Mouse (Mus musculus) embryonic facial prominence, embryonic 12.5 days (tissue): Measurements from ENCODE around the gene Sf3a2. TPM values are rescaled to one million over a fixed set of nuclear protein-coding genes. Genes with fewer than 3 reads are reported as not detected.

ENCODE experiments used
- ATAC-seq: fragments of 200-750 bp; cut with Nextera tagmentation; 2 replicates; pipeline ENCODE4 v1.8.0; 2017; ENCODE audit not compliant: insufficient number of reproducible peaks, insufficient read depth, low FRiP score, low TSS enrichment
- H3K27ac ChIP-seq: fragments of 300-500 bp; sonication (generic); 2 replicates; pipeline ENCODE4 v1.5.1; 2016; ENCODE audit warnings: mild to moderate bottlenecking
- H3K27me3 ChIP-seq: fragments of 300-500 bp; sonication (generic); 2 replicates; pipeline ENCODE4 v1.6.1; 2016; ENCODE audit warnings: mild to moderate bottlenecking, moderate library complexity
- H3K36me3 ChIP-seq: fragments of 300-500 bp; sonication (generic); 2 replicates; pipeline ENCODE4 v1.6.1; 2016; ENCODE audit warnings: mild to moderate bottlenecking
- H3K4me1 ChIP-seq: fragments of 300-500 bp; sonication (generic); 2 replicates; pipeline ENCODE4 v1.6.1; 2016
- H3K4me2 ChIP-seq: fragments of 300-500 bp; sonication (generic); replicated peaks from 2 replicates; pipeline ENCODE4 v1.6.1; 2016; ENCODE audit warnings: mild to moderate bottlenecking, moderate library complexity
- H3K4me3 ChIP-seq: fragments of 300-500 bp; sonication (generic); 2 replicates; pipeline ENCODE4 v1.5.1; 2016; ENCODE audit warnings: mild to moderate bottlenecking
- H3K9ac ChIP-seq: fragments of 300-500 bp; sonication (generic); 2 replicates; pipeline ENCODE4 v1.6.1; 2016; ENCODE audit warnings: mild to moderate bottlenecking, moderate library complexity
- H3K9me3 ChIP-seq: fragments of 300-500 bp; sonication (generic); 2 replicates; pipeline ENCODE4 v1.6.1; 2016; ENCODE audit warnings: mild to moderate bottlenecking, moderate library complexity
- WGBS: fragments of 180-500 bp; shearing (Covaris S2); methylation state at CpG from one replicate; pipeline ENCODE4 v1.1.7; 2016; 5-methylcytosine and 5-hydroxymethylcytosine counted together
- polyA plus RNA-seq: library from polyadenylated mRNA; unstranded; fragments of >200 nt; fragmentation: Nextera tagmentation; extraction: Ambion mirVana; gene quantifications from 2 replicates; pipeline ENCODE4 v1.2.1, GENCODE M21; 2016

Sf3a2 gene
- polyA plus RNA-seq, 1 experiment from 2014 or later, result 71.7 TPM

GRCm38 (mm10) chr10:80793803-80794202 lies 4.2 kb upstream of the Sf3a2 start:
- WGBS, result 95% methylated on average over 4 of the region's 4 CpGs
- no peak for ATAC-seq
- no peaks in the 10 kb centered on the region for H3K9me3 ChIP-seq
- H3K27ac ChIP-seq, result no peak overlapping the region
- H3K9ac ChIP-seq, result no peak overlapping the region
- H3K36me3 ChIP-seq, result peaks cover 74% of the 10 kb centered on the region
- H3K4me2 ChIP-seq, result no peak overlapping the region
- no peak overlapping the region for H3K4me3 ChIP-seq
- no peaks in the 10 kb centered on the region for H3K27me3 ChIP-seq
- peaks cover 9% of the 10 kb centered on the region for H3K4me1 ChIP-seq

- Histone ChIP-seq H3K9me3 (no peaks in the 10 kb centered on the region), H3K4me3 (no peak overlapping the region), H3K27ac (no peak overlapping the region), H3K4me2 (no peak overlapping the region), H3K36me3 (peaks cover 66% of the 10 kb centered on the region), H3K4me1 (peaks cover 13% of the 10 kb centered on the region), H3K9ac (no peak overlapping the region), H3K27me3 (no peaks in the 10 kb centered on the region)
- no peak for ATAC-seq
- 84% methylated on average over 8 of the region's 8 CpGs for WGBS
These were observed 3.2 kb upstream of the Sf3a2 start for GRCm38 (mm10) chr10:80794750-80795149.

DNA sequence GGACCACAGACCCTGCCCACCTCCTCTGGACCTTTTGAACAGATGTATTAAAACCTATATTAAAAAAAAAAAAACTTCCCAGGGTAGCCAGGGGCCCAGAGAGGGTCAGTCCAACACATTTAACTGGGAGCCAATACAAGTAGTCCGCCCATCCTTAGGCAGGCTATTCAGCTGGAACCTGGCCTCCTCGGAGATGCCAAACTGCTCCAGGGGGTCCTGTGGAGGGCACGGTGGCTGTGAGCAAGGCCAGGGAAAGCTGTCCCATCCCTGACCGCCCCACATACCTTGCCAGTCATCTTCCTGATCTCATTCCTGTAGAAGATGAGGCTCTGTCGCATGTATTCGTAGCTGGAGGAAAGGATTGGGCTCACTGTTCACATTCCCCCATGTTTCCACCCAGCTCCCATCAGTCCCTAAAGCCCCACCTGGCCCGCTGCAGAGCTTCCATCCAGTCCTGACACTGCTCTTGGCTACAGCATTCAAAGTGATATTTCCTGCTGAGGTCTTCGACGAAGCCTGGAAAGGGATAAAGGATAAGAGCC lies 1.6 kb upstream of the Sf3a2 start:
- Histone ChIP-seq H3K9me3 (no peaks in the 10 kb centered on the region), H3K9ac (peak overlapping the region; percentile 98), H3K4me2 (peak overlapping the region; percentile 58), H3K4me1 (peaks cover 18% of the 10 kb centered on the region), H3K27ac (no peak overlapping the region), H3K36me3 (peaks cover 59% of the 10 kb centered on the region), H3K4me3 (peak overlapping the region; percentile 92), H3K27me3 (no peaks in the 10 kb centered on the region)
- ATAC-seq, result no peak
- 88% methylated on average over 9 of the region's 9 CpGs for WGBS

GRCm38 (mm10) chr10:80797186-80798149 lies 530 bp upstream of the Sf3a2 start:
- no peaks in the 10 kb centered on the region for H3K27me3 ChIP-seq
- 3% methylated on average over 58 of the region's 59 CpGs for WGBS
- peaks cover 59% of the 10 kb centered on the region for H3K36me3 ChIP-seq

DNA sequence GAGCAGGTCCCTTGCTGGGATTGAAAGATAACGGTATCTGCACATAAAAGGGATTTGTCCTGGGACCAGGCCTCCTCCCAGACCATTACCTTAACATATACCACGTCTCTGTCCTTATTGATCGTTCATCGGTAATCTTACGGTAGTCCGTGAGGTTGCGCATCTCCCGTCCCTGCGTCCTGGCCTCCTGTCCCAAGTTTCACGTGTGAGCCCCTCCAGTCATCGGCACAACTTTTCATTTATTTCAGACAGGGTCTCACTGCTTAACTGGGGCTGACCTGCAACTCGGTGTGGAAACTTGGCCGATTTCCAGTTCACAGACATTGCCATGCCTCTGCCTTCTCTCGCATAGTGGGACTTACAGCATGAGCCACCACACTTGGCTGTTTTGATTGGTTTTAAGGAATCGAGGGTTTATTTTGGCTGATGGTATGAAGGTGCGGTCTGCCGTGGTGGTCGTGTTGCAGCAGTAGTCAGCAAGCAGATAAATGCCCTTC lies 1.1 kb downstream of the Sf3a2 start:
- Histone ChIP-seq H3K4me3 (peak overlapping the region; percentile 92), H3K9me3 (no peaks in the 10 kb centered on the region), H3K27me3 (no peaks in the 10 kb centered on the region), H3K4me2 (peak overlapping the region; percentile 90), H3K9ac (peak overlapping the region; percentile 98), H3K36me3 (peaks cover 60% of the 10 kb centered on the region), H3K27ac (peak overlapping the region; percentile 96), H3K4me1 (peaks cover 18% of the 10 kb centered on the region)
- WGBS, result 3% methylated on average over 18 of the region's 18 CpGs
- no peak for ATAC-seq

More at GRCm38 (mm10) chr10:80797186-80798149, 530 bp upstream of the Sf3a2 start:
- Histone ChIP-seq H3K9ac (peak overlapping the region; percentile 98), H3K4me3 (peak overlapping the region; percentile 92), H3K27ac (peak overlapping the region; percentile 96), H3K4me2 (peak overlapping the region; percentile 58), H3K9me3 (no peaks in the 10 kb centered on the region), H3K4me1 (peaks cover 18% of the 10 kb centered on the region)
- ATAC-seq, result peak; percentile 24

GRCm38 (mm10) chr10:80802204-80802912 lies 4.4 kb downstream of the Sf3a2 start:
- Histone ChIP-seq H3K27ac (no peak overlapping the region), H3K9me3 (no peaks in the 10 kb centered on the region), H3K4me1 (peaks cover 24% of the 10 kb centered on the region), H3K4me3 (no peak overlapping the region), H3K36me3 (peaks cover 50% of the 10 kb centered on the region), H3K27me3 (peaks cover 15% of the 10 kb centered on the region), H3K4me2 (no peak overlapping the region), H3K9ac (no peak overlapping the region)
- ATAC-seq, result no peak
- WGBS, result 91% methylated on average over 10 of the region's 10 CpGs

DNA sequence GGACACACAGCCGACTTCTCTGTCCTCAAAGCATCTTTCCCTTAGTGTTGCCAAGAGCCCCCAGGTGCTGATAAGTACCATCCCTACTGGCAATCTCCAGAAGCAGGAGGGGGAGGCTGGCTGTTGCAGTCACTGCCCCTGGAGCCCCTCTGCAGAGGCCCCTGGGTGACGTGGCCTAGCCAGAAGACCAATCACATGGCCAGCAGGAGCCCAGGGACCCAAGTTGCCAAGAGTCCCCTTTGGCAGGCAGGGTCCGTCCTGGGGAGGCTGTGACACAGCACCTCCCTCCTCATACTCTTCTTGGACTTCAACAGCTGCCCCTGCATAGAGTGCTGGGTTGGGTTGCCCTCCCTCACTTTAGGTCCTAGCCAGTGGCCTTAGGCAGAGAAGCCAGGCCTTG lies 5.0 kb downstream of the Sf3a2 start:
- no peak overlapping the region for H3K27ac ChIP-seq
- H3K9me3 ChIP-seq, result no peaks in the 10 kb centered on the region
- H3K9ac ChIP-seq, result no peak overlapping the region
- peaks cover 18% of the 10 kb centered on the region for H3K27me3 ChIP-seq
- WGBS, result 83% methylated on average over 3 of the region's 3 CpGs
- no peak overlapping the region for H3K4me2 ChIP-seq
- ATAC-seq, result no peak
- no peak overlapping the region for H3K4me3 ChIP-seq
- peaks cover 50% of the 10 kb centered on the region for H3K36me3 ChIP-seq
- peaks cover 30% of the 10 kb centered on the region for H3K4me1 ChIP-seq

GRCm38 (mm10) chr10:80804340-80804739 lies 6.3 kb downstream of the Sf3a2 start:
- no peak for ATAC-seq
- WGBS, result 97% methylated on average over 2 of the region's 2 CpGs
- Histone ChIP-seq H3K27me3 (peaks cover 31% of the 10 kb centered on the region), H3K4me2 (no peak overlapping the region), H3K36me3 (peaks cover 50% of the 10 kb centered on the region), H3K4me1 (peaks cover 43% of the 10 kb centered on the region), H3K9me3 (no peaks in the 10 kb centered on the region), H3K27ac (no peak overlapping the region), H3K4me3 (no peak overlapping the region), H3K9ac (no peak overlapping the region)

GRCm38 (mm10) chr10:80804916-80805315 lies 6.9 kb downstream of the Sf3a2 start, which contains the start of gene Amh:
Amh (plus strand) TSS chr10:80805243.
- no peak for ATAC-seq
- Histone ChIP-seq H3K9ac (no peak within 1 kb of the TSS), H3K4me1 (peaks cover 38% of the 10 kb centered on the region), H3K4me3 (no peak within 1 kb of the TSS), H3K27ac (no peak within 1 kb of the TSS), H3K9me3 (no peaks in the 10 kb centered on the region), H3K27me3 (peaks cover 36% of the 10 kb centered on the region), H3K4me2 (peak within 1 kb of the TSS; percentile 97; the same call in 1 of the 2 replicates), H3K36me3 (peaks cover 50% of the 10 kb centered on the region)
- 67% methylated on average over 6 of the region's 6 CpGs for WGBS

GRCm38 (mm10) chr10:80805322-80805721 lies 7.3 kb downstream of the Sf3a2 start:
- no peak overlapping the region for H3K4me2 ChIP-seq
- peaks cover 50% of the 10 kb centered on the region for H3K36me3 ChIP-seq
- no peak overlapping the region for H3K4me3 ChIP-seq
- WGBS, result 75% methylated on average over 5 of the region's 5 CpGs
- H3K9ac ChIP-seq, result no peak overlapping the region
- ATAC-seq, result no peak
- H3K27me3 ChIP-seq, result peaks cover 40% of the 10 kb centered on the region
- H3K27ac ChIP-seq, result no peak overlapping the region
- no peaks in the 10 kb centered on the region for H3K9me3 ChIP-seq
- peaks cover 39% of the 10 kb centered on the region for H3K4me1 ChIP-seq

GRCm38 (mm10) chr10:80805925-80806324 lies 7.9 kb downstream of the Sf3a2 start:
- no peaks in the 10 kb centered on the region for H3K9me3 ChIP-seq
- peak overlapping the region; percentile 97; the same call in 1 of the 2 replicates for H3K4me2 ChIP-seq
- 0 out of 2 replicates have a peak, but pooled peaks have one; percentile 17 for ATAC-seq
- WGBS, result 20% methylated on average over 3 of the region's 3 CpGs
- H3K4me1 ChIP-seq, result peaks cover 39% of the 10 kb centered on the region
- no peak overlapping the region for H3K27ac ChIP-seq
- peaks cover 46% of the 10 kb centered on the region for H3K27me3 ChIP-seq
- no peak overlapping the region for H3K9ac ChIP-seq
- no peak overlapping the region for H3K4me3 ChIP-seq
- peaks cover 47% of the 10 kb centered on the region for H3K36me3 ChIP-seq
